Mouse (Mus musculus): ENCODE data around the gene Egln2. TPM values are rescaled to one million over a fixed set of nuclear protein-coding genes. Genes with fewer than 3 reads are reported as not detected.

The Egln2 gene
- polyA plus RNA-seq, 2 experiments: 11.7 to 23.3 TPM

- no peak overlapping the region for H3K4me2 ChIP-seq (ENCODE audit: low read depth)
- 82% methylated on average over 7 of the region's 7 CpGs for WGBS (ENCODE audit: insufficient replicate concordance)
These were observed 8.3 kb upstream of the Egln2 start for GRCm38 (mm10) chr7:27174896-27175295.

GRCm38 (mm10) chr7:27174496-27174895 is 7.9 kb upstream of the Egln2 start:
- DNase-seq (ENCODE audit: low read depth in 3 of 3, low spot score in 3 of 3): no peak
- Histone ChIP-seq H3K4me1 (replicated peaks; ENCODE audit: control insufficient read depth in 2 of 2, insufficient read depth in 2 of 2, low read length in 1 of 2) (peaks cover 8 to 11% of the 10 kb centered on the region in 2 experiments), H3K9me3 (ENCODE audit: control insufficient read depth, low read length) (no peaks in the 10 kb centered on the region), H3K9ac (replicated peaks) (no peak overlapping the region), H3K27ac (no peak overlapping the region), H3K36me3 (replicated peaks; ENCODE audit: control insufficient read depth, insufficient read depth, low read depth) (no peaks in the 10 kb centered on the region), H3K4me2 (ENCODE audit: low read depth) (no peak overlapping the region), H3K27me3 (ENCODE audit: control insufficient read depth, insufficient read depth, low read length) (no peaks in the 10 kb centered on the region), H3K4me3 (ENCODE audit: insufficient read depth in 1 of 2, low read depth in 2 of 2, low read length in 2 of 2) (no peak overlapping the region)
- ATAC-seq (ENCODE audit: insufficient read depth): no peak
- WGBS (ENCODE audit: insufficient replicate concordance): 87% methylated on average over 15 of the region's 15 CpGs
- no peak for TF ChIP-seq EP300 (IDR thresholded peaks at IDR 0.05; ENCODE audit: low read depth)

More at GRCm38 (mm10) chr7:27174896-27175295, 8.3 kb upstream of the Egln2 start:
- Histone ChIP-seq H3K27ac (no peak overlapping the region), H3K9me3 (ENCODE audit: control insufficient read depth, low read length) (no peaks in the 10 kb centered on the region), H3K4me1 (replicated peaks; ENCODE audit: control insufficient read depth in 2 of 2, insufficient read depth in 2 of 2, low read length in 1 of 2) (peaks cover 10 to 14% of the 10 kb centered on the region in 2 experiments), H3K4me3 (ENCODE audit: insufficient read depth in 1 of 2, low read depth in 2 of 2, low read length in 2 of 2) (no peak overlapping the region), H3K36me3 (replicated peaks; ENCODE audit: control insufficient read depth, insufficient read depth, low read depth) (no peaks in the 10 kb centered on the region), H3K27me3 (ENCODE audit: control insufficient read depth, insufficient read depth, low read length) (no peaks in the 10 kb centered on the region), H3K9ac (replicated peaks) (no peak overlapping the region)
- no peak for DNase-seq (ENCODE audit: low read depth in 3 of 3, low spot score in 3 of 3)
- no peak for ATAC-seq (ENCODE audit: insufficient read depth)
- TF ChIP-seq EP300 (IDR thresholded peaks at IDR 0.05; ENCODE audit: low read depth): no peak
- no peak for TF ChIP-seq CTCF (IDR thresholded peaks at IDR 0.05; ENCODE audit: low read depth)

DNA sequence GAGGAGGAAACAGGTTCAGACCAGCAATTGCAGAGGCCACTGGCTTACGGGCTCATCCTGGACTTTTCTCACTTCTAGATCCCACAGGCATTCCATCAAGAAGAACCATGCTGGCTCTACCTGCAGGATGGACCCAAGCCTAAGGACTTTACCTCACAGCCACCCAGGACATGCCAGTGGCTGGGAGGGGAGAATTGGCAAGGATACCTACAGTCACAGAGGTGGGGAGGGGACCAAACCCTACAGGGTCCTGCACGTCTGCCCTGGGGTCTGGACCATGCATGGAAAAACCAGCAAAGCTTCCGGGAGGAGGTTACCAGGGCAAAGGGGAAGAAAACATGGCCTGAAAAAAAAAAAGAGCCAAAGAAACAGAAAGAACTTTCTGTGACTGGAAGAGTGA is 4.4 kb upstream of the Egln2 start:
- WGBS (ENCODE audit: insufficient replicate concordance): 68% methylated on average over 3 of the region's 3 CpGs
- no peaks in the 10 kb centered on the region for H3K27me3 ChIP-seq (ENCODE audit: control insufficient read depth, insufficient read depth, low read length)
- no peak overlapping the region for H3K9ac ChIP-seq (replicated peaks)
- peaks cover 0 to 12% of the 10 kb centered on the region in 2 experiments; a peak in 3 of 4 replicates for H3K4me1 ChIP-seq (replicated peaks; ENCODE audit: control insufficient read depth in 2 of 2, insufficient read depth in 2 of 2, low read length in 1 of 2)
- H3K27ac ChIP-seq: no peak overlapping the region
- DNase-seq (ENCODE audit: low read depth in 3 of 3, low spot score in 3 of 3): no peak
- no peak for TF ChIP-seq CTCF (IDR thresholded peaks at IDR 0.05; ENCODE audit: low read depth)
- TF ChIP-seq EP300 (IDR thresholded peaks at IDR 0.05; ENCODE audit: low read depth): no peak
- H3K9me3 ChIP-seq (ENCODE audit: control insufficient read depth, low read length): no peaks in the 10 kb centered on the region
- no peak for ATAC-seq (ENCODE audit: insufficient read depth)
- H3K36me3 ChIP-seq (replicated peaks; ENCODE audit: control insufficient read depth, insufficient read depth, low read depth): no peaks in the 10 kb centered on the region
- no peak overlapping the region for H3K4me2 ChIP-seq (ENCODE audit: low read depth)
- H3K4me3 ChIP-seq (ENCODE audit: insufficient read depth in 1 of 2, low read depth in 2 of 2, low read length in 2 of 2): no peak overlapping the region

GRCm38 (mm10) chr7:27168371-27168770 is 1.8 kb upstream of the Egln2 start:
- DNase-seq (ENCODE audit: low read depth in 3 of 3, low spot score in 3 of 3): no peak
- H3K4me1 ChIP-seq (replicated peaks; ENCODE audit: control insufficient read depth in 2 of 2, insufficient read depth in 2 of 2, low read length in 1 of 2): peaks cover 0 to 12% of the 10 kb centered on the region in 2 experiments; a peak in 3 of 4 replicates
- no peaks in the 10 kb centered on the region for H3K27me3 ChIP-seq (ENCODE audit: control insufficient read depth, insufficient read depth, low read length)
- no peak for ATAC-seq (ENCODE audit: insufficient read depth)
- no peak overlapping the region for H3K27ac ChIP-seq
- no peaks in the 10 kb centered on the region for H3K36me3 ChIP-seq (replicated peaks; ENCODE audit: control insufficient read depth, insufficient read depth, low read depth)
- H3K9ac ChIP-seq (replicated peaks): no peak overlapping the region
- no peak overlapping the region for H3K4me2 ChIP-seq (ENCODE audit: low read depth)
- H3K4me3 ChIP-seq (ENCODE audit: insufficient read depth in 1 of 2, low read depth in 2 of 2, low read length in 2 of 2): no peak overlapping the region
- WGBS (ENCODE audit: insufficient replicate concordance): 67% methylated on average over 5 of the region's 5 CpGs
- H3K9me3 ChIP-seq (ENCODE audit: control insufficient read depth, low read length): no peaks in the 10 kb centered on the region
- TF ChIP-seq EP300 (IDR thresholded peaks at IDR 0.05; ENCODE audit: low read depth): no peak
- no peak for TF ChIP-seq CTCF (IDR thresholded peaks at IDR 0.05; ENCODE audit: low read depth)

DNA sequence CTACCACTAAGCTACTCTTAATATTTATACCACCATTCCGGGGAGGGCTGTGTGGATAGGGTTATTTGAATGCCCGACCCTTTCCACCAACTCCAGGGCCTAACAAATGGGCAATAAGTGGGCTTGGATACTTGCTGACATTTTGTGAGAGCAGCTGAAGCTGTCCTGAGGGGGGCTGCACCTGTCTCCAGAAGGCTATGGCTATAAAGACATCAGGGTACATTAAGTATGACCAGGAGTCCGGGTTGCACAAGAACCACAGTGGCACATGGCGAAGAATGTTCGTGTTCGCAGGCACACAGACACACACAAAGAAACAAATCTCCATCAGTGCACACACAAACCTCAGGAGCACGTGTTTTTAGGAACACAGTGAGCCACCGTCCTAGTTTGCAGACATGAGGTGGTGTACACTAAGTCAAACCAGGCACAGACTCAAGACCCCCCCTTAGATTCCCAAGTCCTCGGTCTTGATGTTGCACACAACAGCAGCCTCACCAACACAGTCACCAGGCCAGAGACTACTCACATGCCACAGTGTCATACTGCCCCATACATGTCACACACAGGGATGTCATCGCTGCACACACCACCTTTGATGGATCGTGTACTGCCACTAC is 983 bp upstream of the Egln2 start:
- no peak for ATAC-seq (ENCODE audit: insufficient read depth)
- no peaks in the 10 kb centered on the region for H3K27me3 ChIP-seq (ENCODE audit: control insufficient read depth, insufficient read depth, low read length)
- 68% methylated on average over 11 of the region's 11 CpGs for WGBS (ENCODE audit: insufficient replicate concordance)

More for the DNA sequence above, 983 bp upstream of the Egln2 start:
- peak overlapping the region; percentile 72 for H3K9ac ChIP-seq (replicated peaks)
- peaks cover 0 to 12% of the 10 kb centered on the region in 2 experiments; a peak in 3 of 4 replicates for H3K4me1 ChIP-seq (replicated peaks; ENCODE audit: control insufficient read depth in 2 of 2, insufficient read depth in 2 of 2, low read length in 1 of 2)
- H3K36me3 ChIP-seq (replicated peaks; ENCODE audit: control insufficient read depth, insufficient read depth, low read depth): no peaks in the 10 kb centered on the region
- peak overlapping the region; percentile 66 for H3K27ac ChIP-seq
- H3K9me3 ChIP-seq (ENCODE audit: control insufficient read depth, low read length): no peaks in the 10 kb centered on the region
- H3K4me2 ChIP-seq (ENCODE audit: low read depth): peak overlapping the region; percentile 78
- peak overlapping the region; percentile 77 to 84 for H3K4me3 ChIP-seq (ENCODE audit: insufficient read depth in 1 of 2, low read depth in 2 of 2, low read length in 2 of 2)
- no peak for DNase-seq (ENCODE audit: low read depth in 3 of 3, low spot score in 3 of 3)
- TF ChIP-seq CTCF (IDR thresholded peaks at IDR 0.05; ENCODE audit: low read depth) (no peak), EP300 (IDR thresholded peaks at IDR 0.05; ENCODE audit: low read depth) (no peak)
